Mouse (Mus musculus) thymus, postnatal 10 days (tissue): ENCODE data around the gene Tmem59.

Experiments
- DNase-seq, 2 experiments: peaks; one replicate each; pipeline ENCODE4 v3.0.0; 2021; ENCODE audit warnings: low spot score in 2 of 2

The Tmem59 gene

DNA sequence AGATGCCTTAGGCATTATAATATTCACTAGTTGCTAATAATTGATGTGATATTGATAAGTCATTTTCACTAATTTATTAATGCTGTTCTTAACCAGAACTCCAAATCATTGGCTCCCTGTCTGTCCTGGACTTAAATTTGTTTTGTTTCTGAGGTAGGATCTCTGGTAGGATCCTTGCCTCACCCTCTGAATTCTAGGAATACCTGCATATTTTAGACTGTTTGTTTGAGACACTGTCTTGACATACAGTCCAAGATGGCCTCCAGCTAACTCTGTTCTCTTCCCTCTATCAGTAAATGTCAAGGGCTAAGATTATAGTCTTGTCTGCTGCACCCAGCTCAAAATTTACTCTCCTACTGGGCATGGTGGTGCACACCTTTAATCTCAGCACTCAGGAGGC lies 2.5 kb downstream of the Tmem59 start:
- no peak for DNase-seq

DNA sequence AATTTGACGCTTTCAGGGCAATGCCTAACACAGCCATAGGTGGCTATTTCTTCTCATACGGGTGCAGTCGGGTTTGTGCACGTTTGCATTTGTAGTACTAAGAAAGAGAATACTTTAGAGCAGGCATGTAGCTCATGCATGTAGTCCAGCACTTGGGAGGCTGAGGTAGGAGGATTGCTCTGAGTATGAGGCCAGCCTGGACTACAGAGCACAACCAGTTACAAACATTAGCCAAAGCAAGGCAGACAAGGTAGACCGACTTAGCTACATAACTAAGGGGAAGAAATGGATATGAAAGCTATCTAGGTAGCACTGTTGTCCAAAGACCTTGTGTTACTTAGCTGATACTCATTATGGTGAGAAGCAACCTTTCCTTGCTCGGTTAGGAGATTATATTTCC lies 3.7 kb downstream of the Tmem59 start:
- no peak for DNase-seq

DNA sequence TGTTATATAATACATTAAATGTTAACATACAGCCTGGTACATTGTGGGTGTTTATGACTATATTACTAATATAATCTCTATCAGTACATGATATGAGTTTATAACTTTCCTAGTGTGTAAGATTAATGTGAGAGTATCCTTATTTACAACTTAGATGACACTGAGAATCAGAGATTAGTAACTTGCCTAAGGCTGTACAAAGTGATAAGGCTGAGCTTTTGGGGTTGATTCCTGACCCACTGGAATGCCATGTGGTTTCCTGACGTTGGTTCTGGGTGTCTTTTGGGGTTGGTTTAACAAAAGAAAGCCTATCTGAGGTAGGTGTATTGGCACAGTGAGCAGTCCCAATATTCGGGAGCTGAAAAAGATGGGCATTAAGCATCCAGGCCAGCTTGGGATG lies 4.6 kb downstream of the Tmem59 start:
- DNase-seq: no peak

DNA sequence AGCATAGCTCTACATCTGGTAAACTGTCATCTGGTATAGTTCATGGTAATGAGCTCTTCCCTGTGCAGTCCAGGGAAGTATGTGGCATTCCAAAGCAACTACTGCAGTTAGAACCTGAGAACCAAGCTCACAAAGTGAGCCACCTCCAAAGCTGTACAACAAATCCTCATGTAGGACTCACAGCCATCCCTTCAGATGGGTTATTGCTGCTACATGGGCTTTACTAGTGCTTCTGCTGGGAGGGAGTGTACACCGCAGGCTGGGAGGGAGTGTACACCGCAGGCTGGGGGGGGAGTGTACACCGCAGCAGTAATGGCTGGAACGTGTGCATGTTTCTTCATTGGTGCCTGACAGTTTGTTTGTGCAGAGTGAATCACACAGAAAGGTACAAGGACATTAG lies 5.0 kb downstream of the Tmem59 start:
- DNase-seq: no peak

DNA sequence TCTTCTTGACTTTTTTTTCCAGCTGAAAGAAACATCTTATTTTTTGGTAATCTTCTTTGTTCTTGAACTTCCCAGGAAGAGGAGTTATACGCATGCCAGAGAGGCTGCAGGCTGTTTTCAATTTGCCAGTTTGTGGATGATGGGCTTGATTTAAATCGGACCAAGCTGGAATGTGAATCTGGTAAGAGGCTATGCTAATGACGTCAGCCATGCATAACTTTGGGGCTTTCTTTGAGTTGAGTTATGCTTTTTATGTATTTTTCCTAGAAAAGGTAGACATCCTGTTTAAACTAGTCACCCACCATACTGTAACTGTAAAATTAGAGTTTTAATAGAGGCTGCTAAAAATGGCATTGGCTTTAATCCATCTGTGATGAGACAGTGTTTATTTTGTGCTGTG lies 7.5 kb downstream of the Tmem59 start:
- DNase-seq: no peak

DNA sequence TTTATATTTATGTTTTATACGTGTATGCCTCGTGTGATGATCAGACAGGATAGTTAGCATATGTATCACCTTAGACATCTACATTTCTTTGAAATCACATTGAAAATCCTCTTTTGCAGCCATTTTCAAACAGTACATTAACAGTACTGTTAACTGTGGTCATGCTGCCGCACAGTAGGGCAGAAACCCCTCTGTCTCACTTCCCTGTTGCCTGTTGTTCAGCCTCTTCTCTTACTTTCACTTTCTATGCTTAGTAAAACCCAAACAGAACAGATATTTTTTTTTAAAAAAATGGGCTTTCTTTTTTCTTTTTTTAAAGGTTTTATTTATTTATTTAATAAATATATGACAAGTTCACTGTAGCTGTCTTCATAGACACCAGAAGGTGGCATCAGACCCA lies 15.6 kb downstream of the Tmem59 start:
- DNase-seq: no peak

DNA sequence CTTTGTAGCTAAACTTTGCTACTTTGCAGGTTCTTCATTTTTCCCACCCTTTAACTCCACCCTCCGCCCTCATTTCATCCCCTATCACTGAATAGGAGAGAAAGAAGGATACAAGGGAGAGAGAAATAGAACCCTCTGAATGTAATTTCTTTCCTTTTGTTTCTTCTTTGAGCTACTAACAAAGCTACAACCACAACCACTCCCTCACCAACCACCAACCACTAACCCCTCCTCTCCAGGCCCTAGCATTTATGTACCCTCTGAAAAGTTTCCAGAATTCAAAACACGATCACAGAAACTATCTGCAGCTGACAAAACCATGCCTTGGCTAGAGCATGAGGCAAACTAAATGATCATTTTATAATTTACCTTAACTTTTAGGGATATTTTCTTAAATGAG lies 18.3 kb downstream of the Tmem59 start:
- DNase-seq: no peak

DNA sequence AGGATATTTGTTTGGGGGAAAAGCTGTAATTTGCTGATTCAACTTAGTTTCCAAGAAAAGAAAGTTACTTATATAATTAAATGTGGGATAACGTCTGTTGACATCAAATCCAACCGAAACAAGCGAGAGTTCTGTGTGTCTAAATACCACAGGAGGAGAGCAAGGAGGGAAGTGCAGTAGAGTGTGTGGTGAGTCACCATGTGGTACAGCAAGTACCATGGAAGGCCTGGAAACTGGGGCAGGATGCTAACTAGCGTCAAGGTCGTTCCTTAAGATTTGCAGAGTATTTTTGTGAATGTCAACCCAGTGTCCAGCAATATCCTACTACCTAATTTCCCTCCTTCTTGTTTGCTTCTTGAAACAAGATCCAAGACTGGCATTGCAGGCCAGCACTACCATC lies 19.9 kb downstream of the Tmem59 start:
- DNase-seq: no peak

DNA sequence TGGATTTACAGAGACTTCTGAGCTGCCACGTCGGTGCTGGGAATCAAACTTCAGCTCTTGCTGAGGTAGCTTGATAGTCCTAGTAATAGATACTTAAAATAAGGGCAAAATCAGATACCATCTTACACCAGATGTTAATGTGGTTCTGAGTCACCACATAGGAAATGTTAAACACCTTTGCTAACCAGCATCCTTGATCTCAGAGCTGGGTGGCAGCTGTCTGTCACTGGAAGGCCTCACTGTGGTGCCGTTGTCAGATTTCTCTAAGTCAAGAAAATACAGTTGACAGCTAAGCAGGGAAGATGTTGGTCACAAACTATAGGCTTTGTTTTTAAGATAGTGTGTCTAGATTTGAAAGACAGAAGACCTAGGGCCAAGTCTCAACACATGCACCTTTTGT lies 23.6 kb downstream of the Tmem59 start:
- DNase-seq: peak in 1 of 2 experiments; percentile 20

DNA sequence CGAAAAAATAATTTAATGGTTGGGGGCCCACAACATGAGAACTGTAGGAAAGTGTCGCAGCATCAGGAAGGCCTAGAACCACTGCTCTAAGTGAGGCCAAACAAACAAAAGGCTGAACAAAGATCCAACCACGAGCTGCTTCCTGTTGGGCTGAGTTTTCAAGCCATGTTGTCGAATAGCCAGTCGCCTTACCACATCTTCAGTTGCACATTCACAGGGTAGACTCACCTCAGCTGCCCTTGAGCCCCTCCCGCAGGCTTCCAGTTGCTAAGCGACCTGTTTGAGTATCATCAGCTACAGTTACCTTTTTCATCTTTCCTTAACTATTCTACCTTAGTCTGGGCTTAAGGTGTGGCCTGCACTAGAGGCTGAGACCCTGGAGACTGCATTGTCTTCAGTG lies 24.8 kb downstream of the Tmem59 start:
- DNase-seq: no peak

DNA sequence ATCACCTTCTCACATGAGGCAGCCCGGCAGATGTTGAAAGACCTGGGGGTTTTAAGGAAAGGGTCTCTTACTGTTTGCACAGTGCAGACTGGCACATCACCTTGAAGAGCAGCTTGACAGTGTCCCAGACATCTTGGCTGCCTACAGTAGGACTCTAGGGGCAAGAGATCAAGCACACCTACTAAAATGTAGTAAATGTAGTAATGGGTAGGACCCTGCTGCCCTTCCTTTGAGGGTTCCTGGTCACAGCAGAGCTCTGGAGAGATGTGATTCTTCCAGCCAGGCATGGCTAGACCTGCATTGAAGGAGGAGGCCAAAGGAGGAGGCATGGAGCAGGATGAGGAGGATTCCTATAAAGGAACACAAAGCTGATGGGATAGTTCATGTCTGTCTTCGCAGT lies 28.8 kb downstream of the Tmem59 start:
- DNase-seq: no peak

DNA sequence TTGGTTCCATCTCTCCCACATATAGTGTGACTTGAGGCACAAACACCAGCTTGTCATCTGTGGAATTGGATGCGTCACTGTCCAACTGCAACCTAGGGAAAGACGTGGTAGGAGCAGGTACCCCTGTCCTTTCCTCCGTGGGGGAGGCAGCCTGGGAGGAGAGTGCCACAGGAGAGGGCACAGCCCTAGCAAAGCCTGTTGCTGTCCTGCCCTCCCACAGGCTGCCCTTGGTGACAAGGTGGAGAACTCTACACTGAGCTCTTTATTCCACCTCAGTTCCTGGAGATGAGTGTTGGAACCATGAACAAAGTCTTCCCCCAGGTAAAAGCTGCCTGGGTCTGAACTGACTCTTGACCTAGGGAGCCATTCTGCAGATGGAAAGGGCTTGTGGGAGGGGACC lies 30.7 kb downstream of the Tmem59 start, which contains the start of gene Ldlrad1:
Gene Ldlrad1, plus strand, starts transcription at position 301 of the 400 bp plus-strand sequence.
- DNase-seq: no peak

DNA sequence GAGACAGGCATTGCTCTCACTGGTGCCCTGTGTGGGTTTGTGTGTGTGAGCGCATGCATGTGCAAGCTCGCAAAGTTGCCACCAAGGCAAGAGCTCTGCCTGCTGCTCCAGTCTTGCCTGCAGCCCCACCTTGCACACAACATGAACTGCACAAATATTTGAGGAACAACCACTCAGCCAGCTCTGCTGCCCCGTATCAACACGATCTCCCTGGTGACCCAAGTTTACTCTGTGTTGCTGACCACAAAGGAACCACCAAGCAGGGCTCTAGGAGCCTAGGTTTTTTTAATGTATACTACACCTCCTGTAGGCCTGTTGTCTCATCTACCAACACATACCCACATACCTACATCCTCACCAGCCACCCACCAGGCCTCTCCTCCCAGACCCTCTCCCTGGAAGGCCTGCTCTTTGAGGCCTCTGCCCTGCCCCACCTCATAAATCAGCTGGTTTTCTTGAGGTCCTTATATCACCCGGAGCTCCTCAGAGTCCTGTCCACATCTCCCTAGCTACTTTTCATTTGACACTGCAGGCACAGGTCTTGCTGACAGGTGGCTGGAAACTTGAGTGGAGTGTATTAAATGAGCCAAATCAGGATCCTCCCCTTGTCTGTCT lies 32.4 kb downstream of the Tmem59 start:
- DNase-seq: no peak

DNA sequence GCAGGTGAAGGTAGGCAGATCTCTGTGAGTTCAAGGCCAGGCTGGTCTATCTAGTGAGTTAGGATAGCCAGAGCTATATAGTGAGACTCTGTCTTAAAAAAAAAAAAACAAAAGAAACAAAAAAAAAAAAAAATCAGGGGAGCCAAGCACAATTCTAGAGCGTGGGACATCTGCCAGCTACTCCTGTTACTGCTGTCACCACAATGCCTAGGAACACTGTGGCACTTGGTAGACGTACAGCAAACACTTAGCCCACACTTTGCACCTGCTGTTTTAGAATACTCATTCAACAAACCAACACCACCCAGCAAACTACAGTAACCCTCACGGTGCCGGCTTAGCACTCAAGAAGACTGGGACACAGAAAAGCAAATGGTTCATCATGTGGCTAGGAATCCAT lies 33.3 kb downstream of the Tmem59 start:
- no peak for DNase-seq

DNA sequence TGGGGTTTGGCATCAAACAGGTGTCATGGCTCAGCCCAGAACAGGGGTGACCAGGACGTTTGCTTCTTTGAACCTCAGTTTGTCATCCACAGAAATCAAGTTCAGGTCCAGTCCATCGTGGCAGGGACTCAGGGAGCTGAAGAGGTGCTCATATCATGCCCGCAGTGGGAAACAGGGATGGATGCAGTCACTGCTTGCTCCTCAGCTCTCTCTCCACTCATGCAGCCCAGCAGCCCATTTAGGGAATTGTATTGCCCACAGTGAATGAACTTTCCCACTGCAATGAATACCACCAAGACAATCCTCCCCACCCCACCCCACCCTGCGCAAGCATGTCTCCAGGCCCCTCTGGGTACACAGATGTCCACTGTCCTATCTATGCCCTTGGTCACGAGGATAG lies 33.7 kb downstream of the Tmem59 start:
- no peak for DNase-seq

DNA sequence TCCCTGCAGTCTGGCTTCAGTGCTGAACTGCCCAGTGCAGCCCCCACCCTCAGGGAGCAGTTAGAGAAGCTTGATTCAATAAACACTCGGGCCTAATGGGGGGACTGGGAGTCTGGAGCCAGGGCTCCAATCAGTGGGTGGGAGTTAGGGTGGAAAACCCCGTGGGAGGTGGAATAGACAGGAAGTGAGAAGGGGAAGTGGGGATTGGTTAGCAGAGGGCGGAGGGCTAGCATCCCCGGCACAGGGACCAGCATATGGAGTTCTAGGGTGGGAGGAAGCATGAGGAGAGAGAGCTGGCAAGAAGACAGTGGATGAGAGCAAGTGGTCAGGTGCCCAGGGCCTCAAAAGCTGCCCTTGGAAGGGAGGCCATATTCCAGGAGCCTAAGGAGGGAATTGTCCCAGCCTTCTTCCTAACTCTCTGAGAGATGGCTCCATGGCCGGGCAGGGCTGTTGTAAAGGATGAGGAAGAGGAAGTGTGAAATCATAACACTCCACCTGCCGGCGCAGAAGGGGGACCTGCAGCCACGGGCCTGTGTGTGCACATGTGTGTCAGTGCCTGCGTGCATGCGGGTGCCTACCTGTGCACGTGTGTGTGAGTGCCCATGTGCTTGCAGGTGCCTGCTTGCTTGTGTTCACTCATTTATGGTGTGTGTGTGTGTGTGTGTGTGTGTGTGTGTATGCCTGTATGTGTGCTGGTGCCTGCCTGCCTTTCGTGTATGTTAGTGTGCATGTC lies 35.2 kb downstream of the Tmem59 start:
- no peak for DNase-seq

DNA sequence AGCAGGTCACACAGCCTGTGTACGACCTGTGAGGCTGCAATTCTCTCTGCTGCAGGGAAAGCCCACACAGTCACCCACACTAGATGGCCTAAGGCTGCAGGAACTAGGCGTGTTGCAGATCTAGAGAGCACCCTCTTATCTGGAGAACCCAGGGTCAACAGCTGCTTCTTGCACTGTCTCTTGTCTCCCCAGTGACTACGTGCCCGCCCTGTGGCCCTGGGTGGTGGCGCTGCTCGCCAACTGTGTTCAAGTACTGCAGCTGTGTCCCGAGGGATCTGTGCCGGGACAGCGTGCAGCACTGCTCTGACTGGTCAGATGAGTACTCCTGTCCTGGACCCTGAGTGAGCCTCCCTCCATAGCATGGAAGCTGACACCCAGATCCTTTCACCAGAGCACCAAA lies 39.4 kb downstream of the Tmem59 start:
- no peak for DNase-seq

DNA sequence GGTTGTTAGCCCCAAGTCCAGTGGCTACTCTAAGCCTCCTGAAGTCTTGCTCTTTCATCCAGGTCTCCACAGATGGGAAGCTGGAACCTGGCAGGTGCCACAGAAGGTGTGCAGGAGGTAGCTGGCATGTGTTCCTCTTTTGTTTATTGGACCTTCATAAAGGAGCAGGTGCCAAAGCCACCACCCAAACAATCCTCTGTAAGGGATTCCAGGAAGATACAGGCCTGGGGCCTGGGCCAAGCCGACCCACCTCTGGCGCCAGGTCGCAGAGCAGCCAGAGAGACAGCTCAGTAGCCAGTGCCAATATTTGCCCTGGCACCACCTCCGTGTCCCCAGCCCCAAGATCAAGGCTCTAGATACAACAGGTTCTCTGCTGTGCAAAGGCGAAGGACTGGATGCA lies 43.3 kb downstream of the Tmem59 start:
- DNase-seq: no peak

DNA sequence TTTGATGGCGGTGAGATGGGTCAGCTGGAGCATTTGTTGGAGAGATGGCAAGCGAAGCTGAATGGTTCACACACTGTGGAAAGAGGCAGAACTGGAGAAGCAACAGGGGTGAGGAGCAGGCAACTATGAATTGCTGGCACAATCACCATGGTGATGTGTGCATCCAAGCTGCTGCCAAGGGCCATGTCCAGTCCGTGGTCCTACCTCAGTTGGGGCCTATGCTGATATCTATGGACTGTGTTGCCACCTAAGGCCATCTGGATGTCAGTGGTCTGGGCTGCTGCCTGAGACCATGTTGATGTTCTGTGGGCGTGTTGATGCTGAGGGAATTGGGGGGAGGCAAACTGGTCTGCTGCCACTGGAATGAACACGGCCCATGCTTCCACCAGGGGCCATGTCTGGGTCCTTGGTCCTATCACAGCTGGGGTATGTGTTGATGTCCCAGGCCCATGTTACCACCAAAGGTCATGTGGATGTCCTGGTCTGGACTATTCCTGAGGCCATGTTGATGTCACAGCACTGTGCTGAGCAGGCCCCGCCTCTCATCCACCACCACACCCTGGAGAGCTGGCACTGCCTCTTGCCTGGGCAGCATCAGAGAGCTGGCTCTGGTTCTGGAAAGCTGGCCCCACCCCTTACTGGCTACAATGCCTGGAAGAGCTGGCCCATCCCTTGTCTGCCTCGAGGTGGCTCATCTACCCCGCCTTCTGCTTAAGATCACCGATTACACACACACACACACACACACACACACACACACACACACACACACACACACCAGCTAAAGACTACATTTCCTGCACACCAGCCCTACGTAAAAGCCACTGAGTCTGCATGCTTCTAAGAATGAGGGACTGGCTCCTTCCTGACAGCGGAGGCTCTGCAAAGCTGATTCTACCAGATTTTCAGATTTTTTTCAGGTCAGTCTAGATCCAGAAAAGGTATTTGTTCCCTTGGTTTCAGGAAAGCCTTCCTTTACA lies 45.3 kb downstream of the Tmem59 start:
- DNase-seq: no peak

DNA sequence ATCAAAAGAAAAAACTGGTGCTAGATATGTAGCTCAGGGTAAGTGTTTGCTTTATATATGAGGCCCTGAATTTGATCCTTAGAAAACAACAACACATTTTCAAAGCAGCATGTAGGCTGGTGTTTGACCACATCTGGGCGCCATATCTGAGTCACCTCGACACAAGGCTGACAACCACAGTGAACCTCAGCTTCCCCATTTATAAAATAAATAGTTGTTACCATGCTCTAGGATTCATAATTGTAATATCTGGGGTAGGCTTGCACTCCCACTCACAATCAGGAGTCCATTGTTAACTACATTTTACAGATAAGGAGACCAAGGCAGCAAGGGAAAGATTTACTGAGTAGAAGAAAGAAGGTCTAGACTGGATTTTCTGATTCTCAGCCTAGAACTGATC lies 48.1 kb downstream of the Tmem59 start:
- no peak for DNase-seq

DNA sequence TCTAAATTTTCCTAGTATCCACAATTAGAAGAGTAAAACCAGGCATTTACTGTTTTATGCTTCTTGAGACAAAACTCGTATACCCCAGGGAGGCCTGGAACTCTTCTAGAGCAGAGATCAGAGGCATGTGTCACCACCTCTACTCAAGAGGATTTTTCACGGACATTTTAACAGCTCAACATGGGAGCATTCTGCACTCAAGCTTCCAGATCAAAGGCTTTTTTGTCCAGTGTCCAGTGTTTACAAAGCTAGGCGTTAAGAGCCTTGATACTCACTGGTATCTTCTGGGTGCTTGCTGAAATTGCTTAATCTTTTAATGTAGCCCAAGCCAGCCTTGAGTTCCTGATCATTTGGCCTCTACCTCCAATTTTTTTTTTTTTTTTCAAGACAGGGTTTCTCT lies 54.0 kb downstream of the Tmem59 start:
- DNase-seq: no peak

DNA sequence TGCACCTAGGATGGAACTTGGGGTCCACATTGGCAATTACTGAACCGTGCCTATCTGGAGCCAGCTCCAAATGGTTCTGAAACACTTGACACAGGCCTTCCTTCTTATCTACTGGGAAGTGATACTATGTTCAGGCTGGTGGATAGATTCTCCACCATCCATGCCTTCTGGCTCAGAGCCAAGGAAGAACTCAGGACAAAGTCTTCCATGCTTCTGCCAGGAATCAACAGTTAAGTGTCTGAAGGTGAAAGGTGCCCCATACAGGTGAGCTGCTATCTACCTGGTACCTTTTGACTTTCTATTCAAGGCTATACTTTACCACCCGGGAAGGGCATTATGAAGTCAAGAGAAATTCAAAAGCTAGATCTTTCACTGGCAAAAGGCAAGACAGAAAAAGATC lies 60.1 kb downstream of the Tmem59 start:
- no peak for DNase-seq

DNA sequence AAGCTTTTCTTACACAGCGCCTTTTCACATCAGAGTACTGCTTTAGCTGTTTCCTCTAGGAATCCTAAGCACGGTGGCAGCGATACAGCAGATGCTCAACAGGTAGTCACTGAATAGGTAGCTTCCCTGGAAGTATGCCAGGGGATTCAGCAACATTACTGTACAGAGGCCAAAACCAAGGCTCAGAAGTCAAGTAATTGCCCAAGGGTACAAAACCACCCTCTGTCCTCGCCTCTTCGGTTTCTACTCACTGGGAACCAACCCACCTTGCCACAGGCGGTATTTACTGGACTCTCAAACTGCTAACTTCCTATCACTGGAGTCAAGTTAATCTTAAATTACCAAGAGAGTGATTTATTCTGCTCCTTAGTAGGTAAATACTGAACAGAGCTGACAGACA lies 62.0 kb downstream of the Tmem59 start:
- DNase-seq: no peak
